Mouse (Mus musculus) brain, embryonic 14.5 days (tissue): ENCODE results near the gene Cntnap1. TPM values are rescaled to one million over a fixed set of nuclear protein-coding genes. Genes with fewer than 3 reads are reported as not detected.
A peak's percentile ranks its signal among the peaks of the same experiment; 100 is the strongest.

Source experiments
- DNase-seq: peaks from one replicate; pipeline ENCODE4 v3.0.0-alpha.2; 2011; ENCODE audit warnings: low read depth
- CTCF ChIP-seq: fragments of 200-500 bp; IDR thresholded peaks from 2 replicates; pipeline ENCODE4 v1.5.1; 2012; ENCODE audit warnings: inconsistent platforms, mild to moderate bottlenecking, moderate library complexity, borderline replicate concordance; ENCODE audit not compliant: insufficient read depth, insufficient read length; ENCODE audit errors: extremely low read depth
- POLR2A ChIP-seq: fragments of 200-500 bp; IDR thresholded peaks from 2 replicates; pipeline ENCODE4 v1.6.1; 2012; ENCODE audit warnings: mild to moderate bottlenecking, inconsistent platforms, borderline replicate concordance; ENCODE audit not compliant: poor library complexity, insufficient read depth, insufficient read length, severe bottlenecking; ENCODE audit errors: extremely low read depth
- polyA plus RNA-seq: library from polyadenylated mRNA; depleted of rRNA; stranded (reverse); fragments of >200 nt; gene quantifications from 2 replicates; pipeline ENCODE4 v1.2.3, GENCODE M21; 2012

The Cntnap1 gene
- polyA plus RNA-seq, 1 experiment = 6.9 TPM

DNA sequence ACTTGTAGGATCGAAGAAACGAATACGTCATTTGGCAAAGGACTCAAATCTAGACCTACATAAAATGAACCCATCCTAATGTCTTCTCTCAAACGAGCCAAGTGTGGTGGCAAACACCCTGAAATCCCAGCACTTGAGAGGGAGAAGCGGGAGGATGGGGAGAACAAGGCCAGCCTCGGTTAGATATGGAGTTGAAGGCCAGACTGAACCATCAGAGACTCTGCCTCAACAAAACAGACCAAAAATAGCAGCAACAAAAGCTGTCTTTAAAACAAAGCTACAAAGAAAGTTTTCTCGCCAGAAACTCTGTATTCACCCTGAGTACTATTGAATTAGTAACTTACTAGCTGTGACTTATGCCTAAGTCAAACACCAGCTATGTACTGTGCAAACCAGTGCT, 33.3 kb upstream of the Cntnap1 start:
- no peak for TF ChIP-seq CTCF
- no peak for TF ChIP-seq POLR2A
- no peak for DNase-seq

DNA sequence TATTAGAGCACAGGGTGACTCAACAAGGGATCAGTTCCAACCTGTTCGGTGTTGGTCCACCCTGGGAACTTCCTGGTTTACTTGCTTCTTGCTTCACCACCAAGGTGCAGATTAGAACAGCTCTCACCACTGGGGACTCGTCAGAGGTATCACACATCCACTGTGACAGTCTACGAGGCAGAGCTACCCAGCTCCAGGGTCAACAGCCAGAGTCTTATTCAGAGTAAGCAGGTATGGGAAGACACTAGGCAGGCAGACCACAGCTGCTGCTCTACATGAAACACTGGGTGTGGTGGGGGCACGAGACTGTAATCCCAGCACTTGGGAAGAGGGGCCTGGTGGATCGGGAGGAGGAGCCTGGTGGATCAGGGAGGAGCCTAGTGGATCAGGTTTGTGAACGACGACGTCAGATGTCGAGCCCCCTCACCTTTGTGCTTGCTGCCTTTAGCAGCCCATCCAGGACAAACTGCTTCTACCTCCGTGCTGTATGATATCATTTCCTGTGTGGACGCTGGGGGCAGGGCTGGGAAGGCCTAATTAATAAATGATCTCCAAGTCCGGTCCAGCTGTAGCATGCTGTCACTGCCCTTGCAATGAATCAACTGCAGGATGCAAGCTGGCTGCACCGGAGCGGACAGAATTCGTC, 31.7 kb upstream of the Cntnap1 start:
- no peak for TF ChIP-seq CTCF
- no peak for TF ChIP-seq POLR2A
- peak; percentile 68 for DNase-seq

DNA sequence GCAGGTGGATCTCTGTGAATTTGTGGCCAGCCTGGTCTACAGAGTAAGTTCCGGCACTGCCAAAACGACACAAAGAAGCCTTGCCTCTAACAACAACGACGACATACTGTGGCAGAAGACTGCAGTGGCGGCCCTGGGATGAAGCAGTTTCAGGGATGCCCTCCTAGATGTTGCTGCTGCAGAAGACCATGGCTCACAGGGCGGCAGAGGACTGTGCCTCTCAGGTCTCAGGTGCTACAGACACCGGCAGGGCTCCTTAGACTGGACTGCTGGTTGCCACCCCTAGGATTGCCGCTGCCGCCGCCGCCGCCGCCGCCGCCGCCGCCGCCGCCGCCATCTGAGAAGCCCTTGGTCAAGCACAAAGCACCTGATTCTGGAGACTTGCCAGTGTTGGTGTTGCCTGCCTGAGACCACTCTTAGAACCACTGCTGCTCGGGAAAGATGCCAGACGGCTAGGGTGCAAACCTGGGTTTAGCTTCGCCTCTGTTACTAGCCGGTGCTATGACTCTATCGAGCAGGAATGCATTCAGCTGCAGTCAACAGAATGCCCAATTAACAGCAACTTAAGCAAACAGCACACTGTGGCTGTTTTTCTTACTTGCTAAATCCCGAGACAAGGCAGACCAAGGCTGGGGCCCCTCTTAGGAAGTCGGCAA, 30.0 kb upstream of the Cntnap1 start:
- DNase-seq = peak; percentile 96
- TF ChIP-seq CTCF = no peak
- no peak for TF ChIP-seq POLR2A

DNA sequence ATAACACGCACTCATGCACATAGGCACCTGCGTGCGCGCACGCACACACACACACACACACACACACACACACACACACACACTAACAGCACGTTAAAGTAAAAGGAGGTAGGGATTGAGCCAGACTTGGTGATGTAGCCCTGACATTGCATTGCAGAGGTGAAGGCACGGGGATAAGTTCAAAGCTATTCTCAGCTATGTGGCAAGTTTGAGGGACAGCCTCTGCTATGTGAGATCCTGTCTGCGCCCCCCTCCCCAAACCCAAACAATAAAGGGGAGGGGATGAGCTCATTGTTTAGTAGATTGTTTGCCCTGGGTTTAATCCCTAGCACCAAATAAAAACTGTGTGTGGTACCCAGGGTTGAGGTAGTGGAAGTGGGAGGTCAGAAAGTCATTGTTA, 29.2 kb upstream of the Cntnap1 start:
- TF ChIP-seq CTCF (no peak), POLR2A (no peak)
- DNase-seq = no peak

DNA sequence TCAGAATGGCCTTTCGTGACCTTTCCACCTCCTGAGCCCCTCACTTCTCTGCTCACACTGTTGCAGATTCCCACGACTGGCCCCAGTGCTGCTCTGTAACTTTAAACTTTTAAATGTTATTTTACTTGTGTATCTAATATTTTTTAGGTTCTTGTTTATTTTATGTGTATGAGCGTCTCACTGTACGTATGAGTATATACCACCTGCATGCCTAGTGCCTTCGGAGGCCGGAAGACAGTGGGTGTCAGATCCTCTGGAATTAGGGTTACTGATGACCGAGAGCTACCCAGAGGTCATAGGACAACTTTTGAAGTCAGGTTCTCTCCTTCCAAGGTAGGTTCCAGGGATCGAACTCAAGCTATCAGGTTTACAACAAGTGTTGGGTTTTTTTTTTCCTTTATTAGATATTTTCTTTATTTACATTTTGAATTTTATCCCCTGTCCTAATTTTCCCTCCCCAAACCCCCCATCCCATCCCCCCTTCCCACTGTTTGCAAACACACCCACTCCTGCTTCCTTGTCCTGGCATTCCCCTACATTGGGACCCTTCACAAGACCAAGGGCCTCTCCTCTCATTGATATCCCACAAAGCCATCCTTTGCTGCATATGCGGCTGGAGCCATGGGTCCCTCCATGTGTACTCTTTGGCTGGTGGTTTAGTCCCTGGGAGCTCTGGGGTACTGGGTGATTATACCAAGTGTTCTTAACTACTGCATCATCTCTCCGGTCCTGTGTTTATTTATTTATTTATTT, 27.9 kb upstream of the Cntnap1 start:
- no peak for TF ChIP-seq POLR2A
- TF ChIP-seq CTCF = no peak
- DNase-seq = no peak

DNA sequence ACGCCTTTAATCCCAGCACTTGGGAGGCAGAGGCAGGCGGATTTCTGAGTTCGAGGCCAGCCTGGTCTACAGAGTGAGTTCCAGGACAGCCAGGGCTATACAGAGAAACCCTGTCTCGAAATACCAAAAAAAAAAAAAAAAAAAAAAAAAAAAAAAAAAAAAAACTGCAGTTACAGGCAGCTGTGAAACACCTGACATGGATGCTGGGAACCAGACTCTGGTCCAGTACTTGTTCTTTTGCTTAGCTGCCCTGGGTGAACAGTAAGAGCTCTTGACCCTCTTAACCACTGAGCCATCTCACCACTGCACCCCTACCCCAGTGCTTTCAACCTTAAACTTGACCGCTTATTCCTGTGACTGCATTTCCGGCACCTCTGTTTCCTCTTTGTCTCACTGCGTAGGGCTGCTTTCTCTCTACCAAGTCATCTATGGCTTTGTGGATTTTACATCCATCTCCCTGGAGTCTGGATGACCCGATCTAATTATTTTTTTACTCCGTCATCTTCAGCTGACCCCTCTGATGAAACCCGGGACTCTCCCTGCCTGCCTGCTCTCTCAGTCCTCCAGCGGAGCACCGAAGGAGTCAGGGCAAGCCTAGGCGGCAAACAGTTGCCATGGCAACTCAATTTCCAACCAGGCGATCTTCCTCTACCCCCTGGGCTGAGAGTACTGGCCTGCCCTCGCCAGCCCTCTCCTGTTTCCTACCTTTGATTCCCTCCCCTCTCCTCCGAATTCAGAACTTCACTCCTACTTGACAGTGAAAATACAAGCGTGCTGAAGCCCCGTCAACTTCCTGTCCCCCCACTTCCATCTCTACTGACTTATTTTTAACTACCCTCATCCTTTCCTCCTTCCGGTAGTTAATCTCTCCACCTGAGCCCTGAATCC, 26.7 kb upstream of the Cntnap1 start:
- TF ChIP-seq POLR2A = no peak
- TF ChIP-seq CTCF = no peak
- DNase-seq = peak; percentile 84

DNA sequence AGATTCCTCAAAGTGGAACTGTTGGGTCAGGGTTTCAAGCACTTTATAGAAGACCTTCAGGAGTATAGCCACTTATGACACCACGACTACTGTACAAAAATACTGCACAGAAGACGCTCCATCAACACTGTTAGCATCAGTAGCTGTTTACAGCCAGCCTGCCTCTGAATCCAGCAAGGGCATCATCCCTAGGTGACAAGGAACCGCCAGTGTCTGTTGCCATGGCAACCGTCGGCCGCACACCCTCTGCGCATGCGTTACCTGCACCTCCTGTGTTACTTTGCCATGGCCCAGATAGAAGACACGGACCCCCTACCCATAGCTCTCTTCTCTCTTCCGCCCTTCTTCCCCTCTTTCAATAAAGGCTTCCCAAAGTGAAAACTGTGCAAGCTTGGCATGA, 23.9 kb upstream of the Cntnap1 start:
- DNase-seq = peak; percentile 89
- TF ChIP-seq POLR2A = no peak
- no peak for TF ChIP-seq CTCF

DNA sequence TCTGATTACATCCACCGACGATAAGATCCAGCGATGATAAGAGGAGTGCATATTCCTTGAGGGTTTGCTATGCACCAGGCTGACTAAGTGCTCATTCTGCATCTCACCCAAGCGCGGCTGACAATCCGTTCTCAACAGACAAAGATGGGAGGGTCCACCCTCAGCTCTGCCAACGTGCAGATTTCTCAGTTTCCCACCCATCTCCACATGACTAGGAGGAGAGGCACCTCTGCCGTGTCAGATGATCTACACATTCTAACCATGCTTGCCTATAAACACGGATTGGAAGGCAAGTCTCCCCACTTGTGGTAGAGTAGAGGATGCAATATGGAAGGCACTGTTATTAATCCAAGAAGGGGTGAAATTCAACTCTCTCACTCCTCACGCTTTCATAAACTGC, 21.6 kb upstream of the Cntnap1 start:
- no peak for TF ChIP-seq CTCF
- no peak for TF ChIP-seq POLR2A
- no peak for DNase-seq

DNA sequence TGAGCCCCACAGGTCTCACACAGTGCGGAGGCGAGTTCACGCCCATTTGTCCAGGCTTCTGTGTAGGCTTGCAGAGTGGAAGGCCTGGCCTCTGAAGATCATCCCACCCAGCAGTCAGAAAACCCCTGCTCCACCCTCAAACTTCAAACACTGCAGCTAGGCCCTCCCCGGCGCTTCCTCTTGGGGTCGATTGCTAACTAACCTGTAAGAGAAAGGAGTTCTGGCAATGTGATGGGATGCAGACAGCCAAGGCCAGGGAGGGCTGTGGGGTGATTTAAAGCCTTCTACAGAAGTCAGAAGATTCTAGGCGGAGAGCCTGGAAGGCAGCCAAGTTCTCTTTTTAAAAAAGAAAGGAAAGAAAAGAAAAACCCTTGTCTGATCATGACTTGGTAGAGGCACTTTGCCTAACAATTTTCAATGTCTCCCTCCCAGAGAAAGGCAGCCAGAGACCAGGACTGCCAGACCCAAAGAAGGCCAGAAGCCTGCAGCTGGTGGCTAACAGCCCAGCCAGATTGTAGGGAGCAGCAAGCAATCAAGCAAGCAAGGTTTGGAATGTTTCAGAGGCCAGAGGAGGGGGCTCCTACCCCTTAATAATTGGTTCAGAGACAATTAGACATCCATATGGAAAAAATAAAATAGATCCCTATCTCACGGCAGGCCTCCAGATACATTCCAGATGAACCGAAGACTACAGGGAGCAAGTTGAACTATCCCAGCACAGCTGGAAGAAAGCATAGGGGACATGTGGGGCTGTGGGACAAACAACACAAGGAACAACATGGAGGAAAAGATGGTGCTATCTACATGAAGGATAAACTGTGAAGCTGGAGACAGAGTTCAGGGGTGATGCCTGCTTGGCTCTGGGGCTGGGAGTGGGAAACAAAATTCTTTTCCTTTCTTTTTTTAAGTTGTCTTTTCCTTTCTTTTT, 20.9 kb upstream of the Cntnap1 start:
- DNase-seq = peak; percentile 66
- TF ChIP-seq CTCF (no peak), POLR2A (no peak)

DNA sequence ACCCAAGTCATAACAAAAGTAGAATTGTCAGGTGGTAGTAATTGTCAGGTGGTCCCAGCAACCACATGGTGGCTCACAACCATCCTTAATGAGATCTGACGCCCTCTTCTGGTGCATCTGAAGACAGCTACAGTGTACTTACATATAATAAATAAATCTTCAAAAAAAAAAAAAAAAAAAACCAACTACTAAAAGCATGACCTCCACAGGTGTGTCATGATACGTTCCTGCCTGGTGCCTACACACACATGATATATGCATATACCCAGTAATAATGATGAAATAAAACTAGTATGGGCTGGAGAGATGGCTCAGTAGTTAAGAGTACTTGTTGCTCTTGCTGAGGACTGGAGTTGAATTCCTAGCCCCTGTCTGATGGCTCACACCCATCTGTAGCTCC, 19.3 kb upstream of the Cntnap1 start:
- no peak for DNase-seq
- TF ChIP-seq POLR2A (no peak), CTCF (no peak)

DNA sequence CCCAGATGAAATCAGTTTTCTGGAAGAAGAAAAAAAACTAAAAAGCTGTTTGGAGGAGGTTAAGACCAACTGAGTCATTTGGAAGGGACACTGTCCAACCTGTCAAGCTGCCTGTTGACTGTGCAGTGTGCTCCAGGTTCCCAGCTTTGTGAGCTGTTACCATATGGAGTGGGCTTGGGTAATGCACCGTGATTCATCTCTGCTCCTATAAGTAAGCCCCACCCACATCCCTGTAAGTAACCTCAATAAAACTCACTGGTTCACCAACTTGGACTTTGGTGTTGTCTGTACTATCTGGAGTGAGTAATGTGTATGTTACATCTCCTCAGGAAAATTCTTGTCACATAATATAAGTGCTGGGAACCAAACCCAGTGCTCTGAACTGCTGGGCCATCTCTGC, 17.5 kb upstream of the Cntnap1 start:
- no peak for DNase-seq
- no peak for TF ChIP-seq CTCF
- no peak for TF ChIP-seq POLR2A

DNA sequence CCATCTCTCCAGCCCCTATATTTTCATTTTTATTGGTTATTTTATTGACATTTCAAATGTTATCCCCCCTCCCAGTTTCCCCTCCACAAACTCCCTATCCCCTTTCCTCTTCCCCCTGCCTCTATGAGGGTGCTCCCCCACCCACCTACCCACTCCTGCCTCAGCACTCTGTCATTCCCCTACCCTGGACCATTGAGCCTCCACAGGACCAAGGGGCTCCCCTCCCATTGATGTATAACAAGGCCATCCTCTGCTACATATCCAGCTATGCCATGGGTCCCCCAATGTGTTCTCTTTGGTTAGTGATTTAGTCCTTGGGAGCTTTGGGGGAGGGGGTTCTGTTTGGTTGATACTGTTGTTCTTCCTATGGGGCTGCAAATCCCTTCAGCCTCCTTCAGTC, 15.7 kb upstream of the Cntnap1 start:
- no peak for DNase-seq
- TF ChIP-seq CTCF (no peak), POLR2A (no peak)
